In genomic region chr13:58023001-58023560, GRCm38 (mm10) we compare ENCODE assay signal across 25 mouse cellular contexts.
A peak's percentile ranks its signal among the peaks of the same experiment; 100 is the strongest.
DNase-seq lines count a peak whose midpoint lies in the region; ATAC-seq and TF ChIP-seq lines count a peak whose summit lies in the region.
"Had no signal": no experiment of that assay in that cellular context is flagged by ENCODE, and none has a peak within 500 bp of the region (broad histone marks: within the 10 kb centered on the region; RNA-seq: fewer than 3 reads in every experiment).

No protein-coding gene starts in this region.

- 70% methylated on average over 9 of the region's 9 CpGs for WGBS in cerebellum, adult 2 months
- WGBS in hindbrain, embryonic 13.5 days, result 77% methylated on average over 9 of the region's 9 CpGs
- WGBS in hindbrain, embryonic 14.5 days, result 76% methylated on average over 9 of the region's 9 CpGs
- 79% methylated on average over 9 of the region's 9 CpGs for WGBS in midbrain, postnatal 0 days
- WGBS in midbrain, embryonic 16.5 days, result 82% methylated on average over 9 of the region's 9 CpGs

- H3K36me3 ChIP-seq in hindbrain, embryonic 13.5 days, result peaks cover 11% of the 10 kb centered on the region
- H3K36me3 ChIP-seq in hindbrain, embryonic 14.5 days (replicated peaks; ENCODE audit: control insufficient read depth, insufficient read depth), result peaks cover 14% of the 10 kb centered on the region
- H3K36me3 ChIP-seq in midbrain, postnatal 0 days (ENCODE audit: insufficient read depth, low read length), result peaks cover 11% of the 10 kb centered on the region
- peaks cover 7% of the 10 kb centered on the region for H3K36me3 ChIP-seq in midbrain, embryonic 16.5 days (ENCODE audit: control insufficient read depth, insufficient read depth, low read length)
- H3K36me3 ChIP-seq: midbrain, embryonic 10.5 days; neural tube, embryonic 12.5 days had no signal

- peaks cover 44% of the 10 kb centered on the region for H3K4me1 ChIP-seq in cerebellum, adult 2 months (ENCODE audit: control insufficient read depth, insufficient read depth, low read length)
- H3K4me1 ChIP-seq in hindbrain, embryonic 13.5 days (replicated peaks), result peaks cover 16% of the 10 kb centered on the region
- H3K4me1 ChIP-seq in hindbrain, embryonic 14.5 days (replicated peaks; ENCODE audit: control insufficient read depth, insufficient read depth, low read length), result peaks cover 5% of the 10 kb centered on the region; the same call in 1 of the 2 replicates
- no peaks in the 10 kb centered on the region for H3K4me1 ChIP-seq in midbrain, postnatal 0 days (ENCODE audit: insufficient read depth, low read length)
- peaks cover 8% of the 10 kb centered on the region for H3K4me1 ChIP-seq in midbrain, embryonic 16.5 days (ENCODE audit: control insufficient read depth, insufficient read depth, low read length)
- H3K4me1 ChIP-seq: neural tube, embryonic 12.5 days had no signal

- no peak overlapping the region for H3K4me3 ChIP-seq in cerebellum, adult 2 months (replicated peaks; ENCODE audit: insufficient read depth, low read depth, low read length)
- H3K4me3 ChIP-seq in hindbrain, embryonic 13.5 days, result no peak overlapping the region
- H3K4me3 ChIP-seq in hindbrain, embryonic 14.5 days (replicated peaks; ENCODE audit: low read length), result no peak overlapping the region
- no peak overlapping the region for H3K4me3 ChIP-seq in midbrain, postnatal 0 days (ENCODE audit: low read depth, low read length)
- H3K4me3 ChIP-seq in midbrain, embryonic 16.5 days (ENCODE audit: low read depth, low read length), result no peak overlapping the region
- H3K4me3 ChIP-seq: erythroblast, embryonic 14.5 days; heart, embryonic 13.5 days; lung, embryonic 15.5 days; midbrain, embryonic 10.5 days; midbrain, embryonic 15.5 days; myocyte; neural tube, embryonic 12.5 days had no signal

- no peak for TF ChIP-seq CTCF in cerebellum, adult 2 months (IDR thresholded peaks at IDR 0.05; ENCODE audit: borderline replicate concordance, insufficient read depth, low read depth, low read length)
- TF ChIP-seq CTCF in midbrain, postnatal 0 days (IDR thresholded peaks at IDR 0.05), result no peak

- no peak for DNase-seq in cerebellum, adult 2 months
- DNase-seq in cerebellum, adult 8-10 months, result no peak
- no peak for DNase-seq in hindbrain, embryonic 14.5 days (ENCODE audit: low spot score)
- no peak for DNase-seq in midbrain, postnatal 0 days (ENCODE audit: low spot score)
- no peak for DNase-seq in spleen, postnatal 14 days (ENCODE audit: low spot score in 2 of 2)
- DNase-seq: adrenal gland, adult 8-10 months; gastrocnemius, postnatal 10 days; heart, postnatal 10 days; kidney, adult 11 months; kidney, postnatal 25 days; layer of hippocampus, postnatal 36 days; right cerebral cortex, adult 18-20 months; right cerebral cortex, postnatal 4 days; thymus, adult 2 months; thymus, postnatal 36 days had no signal

- no peaks in the 10 kb centered on the region for H3K27me3 ChIP-seq in cerebellum, adult 2 months (ENCODE audit: control insufficient read depth, insufficient read depth, low read length)
- H3K27me3 ChIP-seq in hindbrain, embryonic 13.5 days, result no peaks in the 10 kb centered on the region
- H3K27me3 ChIP-seq in hindbrain, embryonic 14.5 days (ENCODE audit: control insufficient read depth, insufficient read depth, low read length), result no peaks in the 10 kb centered on the region
- no peaks in the 10 kb centered on the region for H3K27me3 ChIP-seq in midbrain, postnatal 0 days (ENCODE audit: insufficient read depth, low read length)
- H3K27me3 ChIP-seq in midbrain, embryonic 16.5 days (ENCODE audit: control insufficient read depth, insufficient read depth, low read depth, low read length), result no peaks in the 10 kb centered on the region
- H3K27me3 ChIP-seq: heart, embryonic 13.5 days; lung, embryonic 15.5 days; midbrain, embryonic 15.5 days; neural tube, embryonic 12.5 days had no signal

- no peak overlapping the region for H3K4me2 ChIP-seq in hindbrain, embryonic 13.5 days
- no peak overlapping the region for H3K4me2 ChIP-seq in hindbrain, embryonic 14.5 days (replicated peaks)
- H3K4me2 ChIP-seq in midbrain, postnatal 0 days (ENCODE audit: low read depth, low read length, poor library complexity, severe bottlenecking), result no peak overlapping the region
- H3K4me2 ChIP-seq in midbrain, embryonic 16.5 days (ENCODE audit: low read length), result no peak overlapping the region
- H3K4me2 ChIP-seq: heart, embryonic 13.5 days; lung, embryonic 15.5 days; midbrain, embryonic 15.5 days; neural tube, embryonic 12.5 days had no signal

- H3K9me3 ChIP-seq in hindbrain, embryonic 13.5 days, result no peaks in the 10 kb centered on the region
- H3K9me3 ChIP-seq in hindbrain, embryonic 14.5 days (ENCODE audit: control insufficient read depth, low read length), result no peaks in the 10 kb centered on the region
- H3K9me3 ChIP-seq in midbrain, postnatal 0 days (ENCODE audit: low read length), result no peaks in the 10 kb centered on the region
- H3K9me3 ChIP-seq in midbrain, embryonic 16.5 days (replicated peaks; ENCODE audit: control insufficient read depth, low read length, poor library complexity, severe bottlenecking), result no peaks in the 10 kb centered on the region
- H3K9me3 ChIP-seq: heart, embryonic 13.5 days; lung, embryonic 15.5 days; midbrain, embryonic 10.5 days; midbrain, embryonic 15.5 days; neural tube, embryonic 12.5 days had no signal

- ATAC-seq in hindbrain, embryonic 13.5 days (ENCODE audit: low FRiP score), result no peak
- no peak for ATAC-seq in hindbrain, embryonic 14.5 days (ENCODE audit: low FRiP score)
- no peak for ATAC-seq in midbrain, postnatal 0 days (ENCODE audit: low FRiP score)
- ATAC-seq in midbrain, embryonic 16.5 days, result no peak
- ATAC-seq: inflammation-experienced regulatory T-cells, adult 6 months; midbrain, embryonic 15.5 days had no signal

- peak overlapping the region; percentile 96 for H3K27ac ChIP-seq in cerebellum, adult 2 months (ENCODE audit: insufficient read depth, low read length)
- H3K27ac ChIP-seq in hindbrain, embryonic 13.5 days, result 0 out of 2 replicates have a peak overlapping the region, but pooled peaks have one; percentile 62
- no peak overlapping the region for H3K27ac ChIP-seq in hindbrain, embryonic 14.5 days
- peak overlapping the region; percentile 52; the same call in 1 of the 2 replicates for H3K27ac ChIP-seq in midbrain, postnatal 0 days (ENCODE audit: low read depth, low read length)
- no peak overlapping the region for H3K27ac ChIP-seq in midbrain, embryonic 16.5 days (ENCODE audit: low read length)
- H3K27ac ChIP-seq: heart, embryonic 13.5 days; lung, embryonic 15.5 days; midbrain, embryonic 10.5 days; neural tube, embryonic 12.5 days had no signal

- TF ChIP-seq POLR2A in cerebellum, adult 2 months (IDR thresholded peaks at IDR 0.05; ENCODE audit: borderline replicate concordance, insufficient read depth, low read length), result no peak

- no peak overlapping the region for H3K9ac ChIP-seq in hindbrain, embryonic 13.5 days
- H3K9ac ChIP-seq in hindbrain, embryonic 14.5 days, result no peak overlapping the region
- no peak overlapping the region for H3K9ac ChIP-seq in midbrain, postnatal 0 days (replicated peaks; ENCODE audit: low read length, poor library complexity, severe bottlenecking)
- H3K9ac ChIP-seq in midbrain, embryonic 16.5 days (ENCODE audit: low read depth, low read length), result no peak overlapping the region
- H3K9ac ChIP-seq: heart, embryonic 13.5 days; lung, embryonic 15.5 days; midbrain, embryonic 15.5 days; neural tube, embryonic 12.5 days had no signal

Comparison
In these comparisons a context has a peak if more than half of its experiments do, and no peak if none do; other contexts are left out.
1. H3K27ac ChIP-seq: peak in cerebellum, adult 2 months (single experiment), hindbrain, embryonic 13.5 days (single experiment) and midbrain, postnatal 0 days (single experiment); none in hindbrain, embryonic 14.5 days (single experiment) and midbrain, embryonic 16.5 days (single experiment).